Mouse (Mus musculus): ENCODE data around the gene Rif1. TPM values are rescaled to one million over a fixed set of nuclear protein-coding genes. Genes with fewer than 3 reads are reported as not detected.

Rif1 gene
- polyA plus RNA-seq, 2 experiments = 10.9 to 16.9 TPM

- ATAC-seq (ENCODE audit: insufficient read depth) (no peak), DNase-seq (ENCODE audit: low read depth in 3 of 3, low spot score in 3 of 3) (no peak)
- no peak overlapping the region for H3K4me3 ChIP-seq (ENCODE audit: insufficient read depth in 1 of 2, low read depth in 2 of 2, low read length in 2 of 2)
- 68% methylated on average over 4 of the region's 4 CpGs for WGBS (ENCODE audit: insufficient replicate concordance)
- TF ChIP-seq EP300 (IDR thresholded peaks at IDR 0.05; ENCODE audit: low read depth) (no peak), CTCF (IDR thresholded peaks at IDR 0.05; ENCODE audit: low read depth) (no peak)
- no peaks in the 10 kb centered on the region for H3K27me3 ChIP-seq (ENCODE audit: control insufficient read depth, insufficient read depth, low read length)
- no peaks in the 10 kb centered on the region for H3K9me3 ChIP-seq (ENCODE audit: control insufficient read depth, low read length)
- no peak overlapping the region for H3K4me2 ChIP-seq (ENCODE audit: low read depth)
- no peak overlapping the region for H3K27ac ChIP-seq
- no peaks in the 10 kb centered on the region for H3K36me3 ChIP-seq (replicated peaks; ENCODE audit: control insufficient read depth, insufficient read depth, low read depth)
- no peak overlapping the region for H3K9ac ChIP-seq (replicated peaks)
- H3K4me1 ChIP-seq (replicated peaks; ENCODE audit: control insufficient read depth in 2 of 2, insufficient read depth in 2 of 2, low read length in 1 of 2) = no peaks in the 10 kb centered on the region
Observed at GRCm38 (mm10) chr2:52052335-52052734, 20.3 kb upstream of the Rif1 start.

GRCm38 (mm10) chr2:52053502-52053901 is 19.1 kb upstream of the Rif1 start:
- Histone ChIP-seq H3K4me3 (ENCODE audit: insufficient read depth in 1 of 2, low read depth in 2 of 2, low read length in 2 of 2) (no peak overlapping the region), H3K36me3 (replicated peaks; ENCODE audit: control insufficient read depth, insufficient read depth, low read depth) (no peaks in the 10 kb centered on the region), H3K9me3 (ENCODE audit: control insufficient read depth, low read length) (no peaks in the 10 kb centered on the region), H3K4me1 (replicated peaks; ENCODE audit: control insufficient read depth in 2 of 2, insufficient read depth in 2 of 2, low read length in 1 of 2) (no peaks in the 10 kb centered on the region), H3K27ac (no peak overlapping the region), H3K4me2 (ENCODE audit: low read depth) (no peak overlapping the region), H3K9ac (replicated peaks) (no peak overlapping the region), H3K27me3 (ENCODE audit: control insufficient read depth, insufficient read depth, low read length) (no peaks in the 10 kb centered on the region)
- ATAC-seq (ENCODE audit: insufficient read depth) (no peak), DNase-seq (ENCODE audit: low read depth in 3 of 3, low spot score in 3 of 3) (no peak)
- WGBS (ENCODE audit: insufficient replicate concordance) = 27% methylated on average over 5 of the region's 5 CpGs
- no peak for TF ChIP-seq EP300 (IDR thresholded peaks at IDR 0.05; ENCODE audit: low read depth)
- no peak for TF ChIP-seq CTCF (IDR thresholded peaks at IDR 0.05; ENCODE audit: low read depth)

- no peaks in the 10 kb centered on the region for H3K27me3 ChIP-seq (ENCODE audit: control insufficient read depth, insufficient read depth, low read length)
- no peak overlapping the region for H3K27ac ChIP-seq
- no peak overlapping the region for H3K4me2 ChIP-seq (ENCODE audit: low read depth)
- H3K9ac ChIP-seq (replicated peaks) = no peak overlapping the region
- 43% methylated on average over 4 of the region's 4 CpGs for WGBS (ENCODE audit: insufficient replicate concordance)
- no peaks in the 10 kb centered on the region for H3K9me3 ChIP-seq (ENCODE audit: control insufficient read depth, low read length)
- no peak overlapping the region for H3K4me3 ChIP-seq (ENCODE audit: insufficient read depth in 1 of 2, low read depth in 2 of 2, low read length in 2 of 2)
- no peaks in the 10 kb centered on the region for H3K4me1 ChIP-seq (replicated peaks; ENCODE audit: control insufficient read depth in 2 of 2, insufficient read depth in 2 of 2, low read length in 1 of 2)
- no peak for TF ChIP-seq CTCF (IDR thresholded peaks at IDR 0.05; ENCODE audit: low read depth)
- no peak for TF ChIP-seq EP300 (IDR thresholded peaks at IDR 0.05; ENCODE audit: low read depth)
- DNase-seq (ENCODE audit: low read depth in 3 of 3, low spot score in 3 of 3) (no peak), ATAC-seq (ENCODE audit: insufficient read depth) (no peak)
- H3K36me3 ChIP-seq (replicated peaks; ENCODE audit: control insufficient read depth, insufficient read depth, low read depth) = no peaks in the 10 kb centered on the region
Observed at GRCm38 (mm10) chr2:52055616-52056015, 17.0 kb upstream of the Rif1 start.

- H3K36me3 ChIP-seq (replicated peaks; ENCODE audit: control insufficient read depth, insufficient read depth, low read depth) = no peaks in the 10 kb centered on the region
- H3K27ac ChIP-seq = no peak overlapping the region
- H3K4me2 ChIP-seq (ENCODE audit: low read depth) = no peak overlapping the region
- TF ChIP-seq CTCF (IDR thresholded peaks at IDR 0.05; ENCODE audit: low read depth) (no peak), EP300 (IDR thresholded peaks at IDR 0.05; ENCODE audit: low read depth) (no peak)
- no peaks in the 10 kb centered on the region for H3K27me3 ChIP-seq (ENCODE audit: control insufficient read depth, insufficient read depth, low read length)
- DNase-seq (ENCODE audit: low read depth in 3 of 3, low spot score in 3 of 3) (no peak), ATAC-seq (ENCODE audit: insufficient read depth) (no peak)
- H3K9ac ChIP-seq (replicated peaks) = no peak overlapping the region
- WGBS (ENCODE audit: insufficient replicate concordance) = 50% methylated on average over 1 of the region's 1 CpGs
- no peak overlapping the region for H3K4me3 ChIP-seq (ENCODE audit: insufficient read depth in 1 of 2, low read depth in 2 of 2, low read length in 2 of 2)
- no peaks in the 10 kb centered on the region for H3K4me1 ChIP-seq (replicated peaks; ENCODE audit: control insufficient read depth in 2 of 2, insufficient read depth in 2 of 2, low read length in 1 of 2)
- H3K9me3 ChIP-seq (ENCODE audit: control insufficient read depth, low read length) = no peaks in the 10 kb centered on the region
Observed at GRCm38 (mm10) chr2:52057099-52057498, 15.5 kb upstream of the Rif1 start.

- H3K4me3 ChIP-seq (ENCODE audit: insufficient read depth in 1 of 2, low read depth in 2 of 2, low read length in 2 of 2) = no peak overlapping the region
- no peaks in the 10 kb centered on the region for H3K9me3 ChIP-seq (ENCODE audit: control insufficient read depth, low read length)
- no peak overlapping the region for H3K27ac ChIP-seq
- no peaks in the 10 kb centered on the region for H3K36me3 ChIP-seq (replicated peaks; ENCODE audit: control insufficient read depth, insufficient read depth, low read depth)
- DNase-seq (ENCODE audit: low read depth in 3 of 3, low spot score in 3 of 3) (no peak), ATAC-seq (ENCODE audit: insufficient read depth) (no peak)
- H3K27me3 ChIP-seq (ENCODE audit: control insufficient read depth, insufficient read depth, low read length) = no peaks in the 10 kb centered on the region
- H3K4me2 ChIP-seq (ENCODE audit: low read depth) = no peak overlapping the region
- H3K9ac ChIP-seq (replicated peaks) = no peak overlapping the region
- TF ChIP-seq EP300 (IDR thresholded peaks at IDR 0.05; ENCODE audit: low read depth) (no peak), CTCF (IDR thresholded peaks at IDR 0.05; ENCODE audit: low read depth) (no peak)
- no peaks in the 10 kb centered on the region for H3K4me1 ChIP-seq (replicated peaks; ENCODE audit: control insufficient read depth in 2 of 2, insufficient read depth in 2 of 2, low read length in 1 of 2)
Observed at GRCm38 (mm10) chr2:52057681-52058080, 15.0 kb upstream of the Rif1 start.

Measured in liver, embryonic 14.5 days (tissue).